ENCODE assay signal across 37 mouse cellular contexts in the genomic region with DNA sequence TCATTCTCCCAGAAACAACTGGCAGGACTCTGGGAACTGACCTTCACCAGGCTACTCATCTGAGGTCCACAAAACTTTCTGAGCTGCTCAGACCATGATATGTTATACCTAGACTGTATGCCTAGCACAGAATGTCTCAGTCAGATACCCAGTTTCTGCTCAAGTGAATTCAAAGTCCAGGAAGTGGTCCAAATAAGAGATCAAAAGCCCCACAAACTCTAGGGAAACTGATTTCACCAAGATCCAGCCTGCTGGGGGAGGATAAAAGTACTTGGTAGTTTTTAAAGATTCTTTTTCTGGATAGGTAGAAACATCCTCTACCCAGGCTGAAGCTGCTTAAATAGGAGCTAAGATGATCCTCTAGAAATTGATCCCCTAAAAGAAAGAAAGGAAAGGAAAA. TPM values are rescaled to one million over a fixed set of nuclear protein-coding genes. Genes with fewer than 3 reads are reported as not detected.
"Had no signal": no experiment of that assay in that cellular context is flagged by ENCODE, and none has a peak within 500 bp of the region (broad histone marks: within the 10 kb centered on the region; RNA-seq: fewer than 3 reads in every experiment).

No protein-coding gene starts in this region.

- H3K9me3 ChIP-seq: heart, embryonic 13.5 days; heart, embryonic 15.5 days; hindbrain, embryonic 13.5 days; hindbrain, embryonic 15.5 days; kidney, embryonic 15.5 days; limb, embryonic 10.5 days; limb, embryonic 12.5 days; liver, embryonic 13.5 days; liver, embryonic 15.5 days had no signal

- H3K4me2 ChIP-seq: heart, embryonic 11.5 days; heart, embryonic 13.5 days; heart, embryonic 15.5 days; hindbrain, embryonic 13.5 days; hindbrain, embryonic 15.5 days; kidney, embryonic 15.5 days; limb, embryonic 12.5 days; liver, embryonic 11.5 days; liver, embryonic 13.5 days; liver, embryonic 15.5 days had no signal

- H3K36me3 ChIP-seq: heart, embryonic 13.5 days; heart, embryonic 15.5 days; hindbrain, embryonic 13.5 days; hindbrain, embryonic 15.5 days; kidney, embryonic 15.5 days; limb, embryonic 10.5 days; limb, embryonic 12.5 days; liver, embryonic 13.5 days; liver, embryonic 15.5 days had no signal

- H3K27me3 ChIP-seq: heart, embryonic 13.5 days; heart, embryonic 15.5 days; hindbrain, embryonic 13.5 days; hindbrain, embryonic 15.5 days; kidney, embryonic 15.5 days; limb, embryonic 12.5 days; liver, embryonic 13.5 days; liver, embryonic 15.5 days had no signal

- H3K4me1 ChIP-seq: heart, embryonic 13.5 days; heart, embryonic 15.5 days; hindbrain, embryonic 13.5 days; hindbrain, embryonic 15.5 days; kidney, embryonic 15.5 days; limb, embryonic 10.5 days; limb, embryonic 12.5 days; liver, embryonic 13.5 days; liver, embryonic 15.5 days had no signal

- H3K4me3 ChIP-seq: heart, adult 2 months; heart, embryonic 13.5 days; heart, embryonic 15.5 days; hindbrain, embryonic 13.5 days; hindbrain, embryonic 15.5 days; kidney, embryonic 15.5 days; left cerebral cortex, adult 2 months; limb, embryonic 10.5 days; limb, embryonic 12.5 days; liver, embryonic 13.5 days; liver, embryonic 15.5 days had no signal

- ATAC-seq: intestine, embryonic 16.5 days had no signal

- H3K27ac ChIP-seq: heart, adult 2 months; heart, embryonic 13.5 days; heart, embryonic 15.5 days; hindbrain, embryonic 13.5 days; hindbrain, embryonic 15.5 days; kidney, embryonic 15.5 days; kidney, postnatal 0 days; left cerebral cortex, adult 2 months; limb, embryonic 10.5 days; limb, embryonic 12.5 days; liver, embryonic 13.5 days; liver, embryonic 15.5 days had no signal

- H3K9ac ChIP-seq: heart, embryonic 13.5 days; heart, embryonic 15.5 days; hindbrain, embryonic 13.5 days; hindbrain, embryonic 15.5 days; kidney, embryonic 15.5 days; limb, embryonic 12.5 days; liver, embryonic 13.5 days; liver, embryonic 15.5 days had no signal

- DNase-seq: gastrocnemius, postnatal 14 days; gastrocnemius, postnatal 36 days; heart, adult 11 months; heart, adult 2 months; heart, postnatal 14 days; heart, postnatal 36 days; kidney, adult 18-20 months; kidney, adult 9 months; kidney, postnatal 14 days; kidney, postnatal 36 days; liver; liver, embryonic 13.5 days had no signal

RNA-seq across cellular contexts. Expression of a gene that starts 9.6 kb away (rescaled TPM):
- total RNA-seq: gastrocnemius, adult 18-20 months; gastrocnemius, adult 8-10 months; gastrocnemius, postnatal 14 days; gastrocnemius, postnatal 36 days; heart, adult 2 months; heart, postnatal 14 days; heart, postnatal 36 days; hematopoietic stem cell, adult 5-6 weeks; layer of hippocampus, adult 18-20 months; layer of hippocampus, postnatal 10 days; layer of hippocampus, postnatal 25 days; left cerebral cortex, adult 2 months; left cerebral cortex, postnatal 14 days; left cerebral cortex, postnatal 36 days had no signal
- polyA plus RNA-seq: heart, embryonic 11.5 days; heart, embryonic 13.5 days; heart, embryonic 15.5 days; heart, postnatal 0 days; hindbrain, embryonic 11.5 days; hindbrain, embryonic 13.5 days; intestine, embryonic 14.5 days; kidney, embryonic 15.5 days; kidney, postnatal 0 days; limb, embryonic 10.5 days; limb, embryonic 12.5 days; limb, embryonic 14.5 days; liver, embryonic 11.5 days; liver, embryonic 13.5 days; liver, embryonic 15.5 days had no signal
